Mouse (Mus musculus) testis, postnatal 14 days (tissue): ENCODE measurements around the gene Klhdc7a.
A peak's percentile ranks its signal among the peaks of the same experiment; 100 is the strongest.
"Not testable (repeated sequence)": the region's sequence is repeated elsewhere in the genome, so short reads cannot be mapped to it uniquely, and the experiment has no call there.

Source experiments
- DNase-seq: peaks from one replicate; pipeline ENCODE4 v3.0.0; 2021; ENCODE audit warnings: low spot score

Gene Klhdc7a

GRCm38 (mm10) chr4:139967922-139968321 is at the start of gene Klhdc7a:
Gene Klhdc7a (minus strand): TSS chr4:139968026.
- DNase-seq: peak; percentile 84

DNA sequence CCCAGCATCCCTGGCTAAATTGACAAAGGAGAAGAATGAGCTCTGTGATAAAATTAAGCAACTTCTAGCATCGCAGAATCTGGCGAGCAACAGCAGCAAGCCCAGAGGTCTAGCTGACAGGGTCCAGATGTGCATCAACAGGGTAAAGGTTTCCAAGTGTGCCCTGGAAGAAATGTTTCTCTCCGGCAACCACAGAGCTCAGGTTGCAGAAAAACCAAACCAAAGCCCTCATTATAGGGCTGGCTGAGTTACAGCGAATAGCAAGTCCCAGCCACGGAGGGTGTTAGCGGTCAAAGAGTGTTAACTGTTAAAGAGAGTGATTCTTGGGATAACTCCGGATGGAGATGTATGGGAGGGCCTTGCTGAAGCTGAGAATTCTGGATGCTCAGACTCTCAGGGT is 48.1 kb upstream of the Klhdc7a start:
- no peak for DNase-seq

GRCm38 (mm10) chr4:140010728-140011470 is 43.1 kb upstream of the Klhdc7a start:
- no peak for DNase-seq

- no peak for DNase-seq
Measured at GRCm38 (mm10) chr4:140004932-140005331, 37.1 kb upstream of the Klhdc7a start.

- DNase-seq: peak; percentile 50
Measured at GRCm38 (mm10) chr4:140004170-140004569, 36.3 kb upstream of the Klhdc7a start.

- no peak for DNase-seq
Measured at GRCm38 (mm10) chr4:140002069-140002468, 34.2 kb upstream of the Klhdc7a start.

- no peak for DNase-seq
Measured at GRCm38 (mm10) chr4:140000911-140001310, 33.1 kb upstream of the Klhdc7a start.

DNA sequence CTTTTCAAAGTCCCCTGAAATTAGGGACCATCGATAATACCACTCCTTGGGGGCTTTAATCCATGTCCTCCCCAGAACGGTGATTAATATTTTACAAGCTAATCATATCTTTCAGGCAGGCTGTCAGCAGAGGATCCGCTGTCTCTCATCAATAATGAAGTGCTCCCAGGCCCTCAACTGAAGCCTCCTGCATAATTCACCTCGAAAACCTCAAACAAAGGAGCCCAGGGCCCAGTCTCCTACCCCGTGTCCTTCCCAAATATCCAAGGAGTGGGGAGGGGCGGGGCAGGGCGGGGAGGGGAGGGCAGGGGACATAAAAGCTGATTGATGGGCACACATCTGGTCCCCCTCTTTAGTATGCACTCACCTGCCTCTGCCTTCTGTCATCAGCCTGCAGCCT is 31.2 kb upstream of the Klhdc7a start:
- DNase-seq: no peak

DNA sequence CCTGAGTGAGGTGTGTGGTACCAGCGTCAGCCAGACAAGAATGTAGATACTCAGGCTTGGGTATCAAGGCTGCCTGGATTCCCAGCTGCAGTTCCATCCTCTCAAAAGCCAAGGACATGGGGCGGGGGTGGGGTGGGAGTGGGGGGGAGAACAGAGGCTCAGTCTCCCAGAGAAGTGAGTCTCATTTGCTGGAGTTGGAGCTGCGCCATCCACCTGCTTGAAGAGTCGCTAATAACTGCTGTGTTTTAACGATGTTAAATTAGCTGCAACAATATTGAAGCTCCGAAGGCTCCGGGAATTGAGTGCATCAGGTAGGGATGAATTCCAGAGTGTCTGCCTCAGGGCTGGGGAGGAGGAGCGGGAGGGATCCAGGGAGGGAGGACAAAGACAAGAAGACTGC is 27.8 kb upstream of the Klhdc7a start:
- no peak for DNase-seq

GRCm38 (mm10) chr4:139993111-139993755 is 25.4 kb upstream of the Klhdc7a start:
- no peak for DNase-seq

- no peak for DNase-seq
Measured at GRCm38 (mm10) chr4:139986913-139987312, 19.1 kb upstream of the Klhdc7a start.

GRCm38 (mm10) chr4:139978716-139979115 is 10.9 kb upstream of the Klhdc7a start:
- peak; percentile 49 for DNase-seq

- DNase-seq: no peak
Measured at GRCm38 (mm10) chr4:139977308-139977781, 9.5 kb upstream of the Klhdc7a start.

DNA sequence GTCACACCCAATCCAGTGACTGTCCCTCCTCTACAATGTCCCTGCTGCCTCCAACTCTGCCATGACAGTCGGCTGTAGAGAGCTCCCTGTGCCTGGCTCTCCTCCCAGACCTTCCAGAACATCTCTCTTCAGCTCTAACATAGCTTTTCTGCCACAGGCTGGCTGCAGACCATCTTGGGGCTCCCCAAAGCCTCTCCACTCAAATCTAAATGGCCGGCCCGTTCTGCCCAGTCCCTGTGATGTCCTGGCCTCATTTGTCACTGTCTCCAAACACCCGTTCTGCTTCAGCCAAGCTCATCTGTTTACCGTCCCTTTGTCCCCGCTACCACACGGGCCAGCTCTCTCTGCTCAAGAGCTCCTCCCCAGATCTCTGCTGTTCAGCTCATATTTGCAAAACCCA is 6.7 kb upstream of the Klhdc7a start:
- DNase-seq: no peak

DNA sequence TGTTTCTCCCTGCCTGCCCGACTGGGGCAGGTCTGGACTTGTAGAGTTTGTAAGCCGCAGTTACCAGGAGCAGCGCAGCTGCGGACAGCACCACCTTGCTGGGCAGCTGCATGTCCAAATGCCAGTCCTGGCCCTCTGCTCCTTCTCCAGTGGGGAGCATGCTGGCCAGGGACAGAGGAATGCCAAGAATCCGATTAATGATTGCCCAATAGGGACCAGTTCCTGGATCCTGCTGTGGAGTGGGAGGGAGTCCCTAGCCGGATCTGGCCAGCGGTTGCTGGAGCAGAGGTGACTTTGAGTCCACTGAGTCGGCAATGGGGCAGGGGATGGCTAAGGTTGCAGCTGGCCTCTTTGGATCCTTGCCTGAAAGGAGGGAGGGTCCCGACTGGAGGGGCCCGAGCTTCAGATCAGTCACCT is 343 bp downstream of the Klhdc7a start:
- DNase-seq: peak; percentile 43

DNA sequence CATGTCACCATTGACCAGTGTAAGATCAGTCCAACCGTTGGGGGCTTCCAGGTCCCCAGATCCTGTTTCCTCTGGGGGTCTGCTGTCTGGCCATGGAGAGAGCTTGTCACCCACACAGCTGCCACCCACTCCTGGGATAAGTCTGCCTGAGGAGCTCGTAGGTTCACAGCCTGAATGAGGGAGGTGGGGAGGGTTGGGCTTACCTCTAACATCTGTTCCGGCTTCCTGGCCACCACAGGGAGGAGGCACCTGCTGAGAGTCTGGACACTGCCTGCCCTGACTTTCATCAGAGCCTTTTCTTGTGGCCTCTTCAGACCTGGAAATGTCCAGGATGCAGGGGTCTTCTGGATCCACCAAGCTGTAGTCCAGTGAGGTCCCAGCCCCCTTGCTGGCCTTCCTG is 845 bp downstream of the Klhdc7a start:
- no peak for DNase-seq

- DNase-seq: no peak
Measured at GRCm38 (mm10) chr4:139965596-139966185, 2.1 kb downstream of the Klhdc7a start.

- DNase-seq: no peak
Measured at GRCm38 (mm10) chr4:139964406-139964805, 3.4 kb downstream of the Klhdc7a start.

- no peak for DNase-seq
Measured at GRCm38 (mm10) chr4:139963911-139964310, 3.9 kb downstream of the Klhdc7a start.

DNA sequence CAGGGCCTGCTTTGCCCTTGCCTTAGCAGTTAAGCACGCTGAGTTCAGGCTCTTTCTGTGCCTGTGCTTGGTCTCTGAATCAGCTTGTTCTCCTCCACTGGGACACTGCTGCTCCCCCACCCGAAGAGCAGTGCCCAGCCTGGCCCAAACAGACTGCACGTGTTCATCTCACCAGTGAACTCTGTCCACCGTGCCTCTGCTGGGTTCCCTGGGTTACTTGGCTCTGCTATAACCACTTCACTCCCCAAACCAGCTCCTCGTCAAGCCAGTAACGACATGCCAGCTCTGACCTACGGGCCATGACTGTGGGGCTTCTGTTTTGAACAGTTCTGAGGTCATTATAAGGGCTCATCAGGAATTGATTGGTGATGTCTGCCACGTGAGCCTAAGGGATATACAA is 4.8 kb downstream of the Klhdc7a start:
- peak; percentile 70 for DNase-seq

DNA sequence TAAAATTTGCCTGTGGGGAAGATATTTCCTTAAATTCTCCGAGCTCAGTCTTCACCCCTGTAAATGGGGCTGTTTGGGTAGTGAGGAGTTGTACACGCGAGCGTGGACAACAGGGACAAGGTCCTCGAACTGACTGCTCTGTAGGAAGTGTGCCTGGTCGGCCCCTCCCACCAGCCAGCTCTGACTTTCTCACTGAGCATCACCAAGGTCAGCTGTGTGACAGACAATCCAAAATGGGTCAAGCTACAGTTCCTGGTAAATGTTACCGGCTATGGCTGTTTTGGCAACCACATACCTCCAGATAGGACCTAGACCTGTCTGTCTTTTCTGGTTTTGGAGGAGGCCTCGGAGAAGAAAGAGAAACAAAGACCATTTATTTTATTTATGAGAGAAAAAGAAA is 6.0 kb downstream of the Klhdc7a start:
- no peak for DNase-seq

GRCm38 (mm10) chr4:139961329-139961728 is 6.5 kb downstream of the Klhdc7a start:
- not testable (repeated sequence) for DNase-seq

DNA sequence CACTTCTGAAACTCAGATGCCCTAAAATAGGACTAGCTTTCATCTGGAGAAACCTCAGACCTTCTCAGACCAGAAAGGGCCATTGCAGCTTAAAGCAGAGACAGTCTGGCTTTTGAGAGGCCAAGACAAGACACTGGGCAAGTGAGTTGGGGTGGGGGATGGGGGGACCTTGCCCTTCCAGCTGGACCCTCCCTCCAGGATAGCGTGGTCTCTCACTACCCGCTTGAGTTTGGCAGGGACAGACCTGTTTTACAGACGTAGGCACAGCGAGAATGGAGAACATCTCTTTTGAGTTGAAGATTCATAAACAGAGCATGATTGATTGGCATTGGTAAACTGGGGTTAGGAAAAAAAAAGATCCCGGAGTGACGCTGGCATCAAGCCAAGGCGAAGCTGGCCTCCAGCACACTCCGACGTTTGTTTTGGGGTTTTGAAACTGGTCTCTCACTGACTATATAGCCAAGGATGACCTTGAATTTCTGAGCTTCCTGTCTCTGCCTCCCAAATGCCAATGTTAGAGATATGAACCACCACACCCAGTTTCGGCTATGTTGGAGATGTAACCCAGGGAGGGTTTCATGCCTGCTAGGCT is 7.0 kb downstream of the Klhdc7a start:
- no peak for DNase-seq
